Mouse (Mus musculus): ENCODE data around the gene Rtf1.
"Not testable (repeated sequence)": the region's sequence is repeated elsewhere in the genome, so short reads cannot be mapped to it uniquely, and the experiment has no call there.

- not testable (repeated sequence) for TF ChIP-seq POLR2A (IDR thresholded peaks at IDR 0.05; ENCODE audit: control insufficient read depth, extremely low read depth, insufficient read depth, low read length, poor library complexity); CTCF (IDR thresholded peaks at IDR 0.05; ENCODE audit: borderline replicate concordance, control insufficient read depth, extremely low read depth, insufficient read depth, low read length, poor library complexity)
Observed at GRCm38 (mm10) chr2:119665744-119666143, 9.1 kb upstream of the Rtf1 start.
